Mouse (Mus musculus): ENCODE measurements around the gene Bclaf1.

GRCm38 (mm10) chr10:20285289-20285975 lies 26.8 kb upstream of the Bclaf1 start:
- TF ChIP-seq POLR2A (IDR thresholded peaks at IDR 0.05; ENCODE audit: low read depth, low read length) = no peak
- TF ChIP-seq CTCF (conservative IDR thresholded peaks at IDR 0.05; ENCODE audit: insufficient read depth, insufficient read length, low read depth, low read length) = no peak
